Mouse (Mus musculus): ENCODE measurements at regions not wholly inside any gene's neighbourhood (a gene's known extent, or its start where the extent isn't known, plus 50 kb on each side); places are given as distances from the start of the nearest gene placed in this dataset.
A peak's percentile ranks its signal among the peaks of the same experiment; 100 is the strongest.

DNA sequence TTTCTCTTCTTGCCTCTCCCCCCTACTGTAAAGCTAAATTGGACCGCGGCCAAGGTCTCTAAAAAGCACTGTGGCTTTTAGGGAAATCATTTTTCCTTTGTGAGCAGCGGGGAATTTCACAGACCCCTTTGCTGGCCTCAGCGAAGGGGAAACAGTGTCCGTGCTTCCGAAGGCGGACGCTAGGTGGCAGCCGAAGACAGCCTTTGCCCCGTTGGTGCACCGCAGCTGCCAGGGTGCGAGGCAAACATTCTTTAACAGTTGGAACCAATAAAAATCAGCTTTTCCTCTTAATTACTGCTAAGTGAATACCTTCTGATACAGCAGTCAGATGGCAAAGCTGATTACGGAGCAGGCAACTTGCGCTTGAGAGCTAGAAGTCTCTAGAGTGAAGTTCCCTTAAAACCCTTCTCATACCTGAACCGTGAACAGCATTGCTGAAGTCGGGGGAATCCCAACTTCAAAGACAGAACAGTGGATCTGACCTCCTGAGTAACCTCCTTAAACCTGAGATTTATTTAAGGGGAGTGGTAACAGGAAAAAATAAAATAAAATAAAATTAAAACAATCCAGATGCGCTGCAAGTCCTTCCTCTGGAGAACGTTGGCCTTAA lies 263.7 kb upstream of the Adamts16 start:
- Histone ChIP-seq H3K9ac (no peak overlapping the region), H3K27me3 (no peaks in the 10 kb centered on the region; the same call in 1 of the 2 replicates), H3K4me2 (peak overlapping the region; percentile 61), H3K4me3 (peak overlapping the region; percentile 30), H3K4me1 (replicated peaks) (no peaks in the 10 kb centered on the region), H3K9me3 (replicated peaks) (no peaks in the 10 kb centered on the region), H3K27ac (no peak overlapping the region), H3K36me3 (no peaks in the 10 kb centered on the region)
- 16% methylated on average over 18 of the region's 18 CpGs for WGBS
- ATAC-seq (replicated peaks; ENCODE audit: insufficient number of reproducible peaks, insufficient read depth, low FRiP score, low read depth), result no peak

DNA sequence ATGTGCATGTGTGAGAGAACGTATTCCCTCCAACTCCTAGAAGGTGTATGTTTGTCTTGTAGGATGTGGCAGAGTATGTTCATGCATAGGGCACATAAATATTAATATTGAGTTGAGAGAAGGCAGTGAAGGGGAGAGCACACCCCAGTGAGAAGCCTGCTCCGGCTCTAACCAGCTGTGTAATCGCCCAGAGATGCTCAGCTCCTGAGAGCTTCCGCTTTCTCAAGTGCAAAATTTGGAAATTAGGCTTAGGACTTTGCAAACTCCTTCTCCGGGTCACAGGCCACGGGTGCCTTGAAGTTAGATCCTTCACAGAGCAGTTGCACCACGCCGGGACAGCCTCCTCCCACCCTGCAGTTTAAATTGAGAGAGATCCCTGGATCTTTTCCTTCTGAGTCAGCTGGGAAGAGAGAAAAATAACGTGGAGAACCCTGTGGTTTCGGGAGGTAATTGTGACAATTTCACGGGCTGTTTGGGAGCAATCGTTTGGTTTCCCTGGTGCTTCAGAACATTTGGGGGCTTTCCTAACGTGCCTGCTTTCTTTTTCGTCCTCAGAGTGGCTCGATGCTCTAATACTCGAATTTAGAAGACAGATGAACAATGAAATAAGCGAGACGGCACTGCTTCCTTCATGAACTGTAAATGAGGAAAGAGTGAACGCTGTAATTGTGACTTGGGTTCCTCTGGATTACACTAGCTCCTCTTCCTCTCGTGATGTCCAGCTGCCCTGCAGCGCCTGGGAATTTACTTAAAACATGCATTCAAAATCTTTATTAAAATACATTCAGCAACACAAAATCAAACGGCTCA lies 263.0 kb upstream of the Adamts16 start:
- Histone ChIP-seq H3K4me1 (replicated peaks) (no peaks in the 10 kb centered on the region), H3K36me3 (no peaks in the 10 kb centered on the region), H3K27me3 (no peaks in the 10 kb centered on the region; the same call in 1 of the 2 replicates), H3K27ac (no peak overlapping the region), H3K9me3 (replicated peaks) (no peaks in the 10 kb centered on the region), H3K4me2 (peak overlapping the region; percentile 61), H3K4me3 (peak overlapping the region; percentile 30), H3K9ac (0 out of 2 replicates have a peak overlapping the region, but pooled peaks have one; percentile 9)
- no peak for ATAC-seq (replicated peaks; ENCODE audit: insufficient number of reproducible peaks, insufficient read depth, low FRiP score, low read depth)
- 34% methylated on average over 22 of the region's 22 CpGs for WGBS

DNA sequence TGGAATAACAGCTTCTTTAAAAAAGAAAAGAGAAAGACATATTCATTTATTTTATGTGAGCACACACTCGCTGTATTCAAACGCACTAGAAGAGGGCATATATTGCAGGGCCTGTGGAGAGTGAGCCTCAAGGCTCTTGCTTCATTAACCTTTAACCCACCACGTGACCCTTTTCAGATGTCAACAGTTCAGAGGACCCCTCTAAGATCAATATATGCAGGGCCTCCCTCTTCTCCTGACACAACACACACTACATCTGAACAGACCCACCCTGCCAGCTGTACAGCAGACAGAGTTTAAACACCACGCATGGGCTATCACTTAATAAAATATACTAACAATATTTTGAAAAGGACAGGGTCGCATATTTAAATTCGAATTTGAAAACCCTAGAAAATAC lies 242.7 kb upstream of the Adamts16 start:
- H3K27me3 ChIP-seq, result no peaks in the 10 kb centered on the region
- H3K4me2 ChIP-seq, result no peak overlapping the region
- no peak for ATAC-seq (replicated peaks; ENCODE audit: insufficient number of reproducible peaks, insufficient read depth, low FRiP score, low read depth)
- no peak overlapping the region for H3K27ac ChIP-seq
- H3K36me3 ChIP-seq, result no peaks in the 10 kb centered on the region
- H3K4me1 ChIP-seq (replicated peaks), result no peaks in the 10 kb centered on the region
- 72% methylated on average over 6 of the region's 6 CpGs for WGBS
- no peak overlapping the region for H3K9ac ChIP-seq
- H3K9me3 ChIP-seq (replicated peaks), result no peaks in the 10 kb centered on the region
- H3K4me3 ChIP-seq, result no peak overlapping the region

DNA sequence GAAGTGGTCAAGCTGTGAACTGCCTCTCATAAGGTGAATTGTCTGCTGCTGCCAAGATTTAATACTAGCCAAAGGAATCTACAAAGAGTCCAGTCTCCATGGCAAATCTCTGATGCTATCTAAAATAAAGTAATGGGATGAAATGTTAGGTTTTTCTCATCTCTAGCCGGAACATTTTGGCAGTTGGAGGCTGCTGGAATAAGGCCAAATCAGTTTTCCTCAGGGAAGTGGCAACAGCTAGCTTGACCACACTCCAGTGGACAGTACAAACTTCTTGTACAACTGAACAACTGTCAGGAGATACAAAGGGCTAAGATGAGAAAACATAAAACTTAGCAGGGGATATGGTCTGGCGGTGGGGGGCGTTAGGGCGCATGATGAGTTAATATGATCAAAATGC lies 234.3 kb upstream of the Adamts16 start:
- Histone ChIP-seq H3K4me1 (replicated peaks) (no peaks in the 10 kb centered on the region), H3K9me3 (replicated peaks) (no peaks in the 10 kb centered on the region), H3K27me3 (no peaks in the 10 kb centered on the region), H3K9ac (no peak overlapping the region), H3K36me3 (no peaks in the 10 kb centered on the region), H3K4me2 (no peak overlapping the region), H3K4me3 (no peak overlapping the region), H3K27ac (no peak overlapping the region)
- WGBS, result 71% methylated on average over 4 of the region's 4 CpGs
- no peak for ATAC-seq (replicated peaks; ENCODE audit: insufficient number of reproducible peaks, insufficient read depth, low FRiP score, low read depth)

DNA sequence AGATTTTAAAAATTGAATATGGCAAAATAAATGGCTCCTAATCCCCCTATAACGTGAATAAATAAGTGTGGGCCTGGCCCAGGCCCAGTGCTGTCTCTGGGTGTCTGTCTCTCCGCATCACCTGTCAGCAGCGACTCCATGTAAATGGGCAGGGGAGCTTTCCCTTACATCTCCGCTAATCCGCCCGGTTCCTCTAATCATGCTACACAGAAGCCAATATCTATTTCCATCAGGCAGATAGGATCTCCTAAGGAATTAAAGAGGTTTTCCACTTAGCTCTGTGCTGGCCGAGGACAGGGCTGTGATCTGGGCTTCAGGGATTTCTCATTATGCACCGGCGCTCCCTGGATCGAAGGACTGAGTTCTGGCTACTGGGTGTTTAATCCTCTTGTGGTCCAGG lies 232.4 kb upstream of the Adamts16 start:
- Histone ChIP-seq H3K4me3 (no peak overlapping the region), H3K9ac (no peak overlapping the region), H3K4me1 (replicated peaks) (no peaks in the 10 kb centered on the region), H3K27me3 (no peaks in the 10 kb centered on the region), H3K36me3 (no peaks in the 10 kb centered on the region), H3K4me2 (no peak overlapping the region), H3K27ac (no peak overlapping the region), H3K9me3 (replicated peaks) (no peaks in the 10 kb centered on the region)
- 69% methylated on average over 10 of the region's 10 CpGs for WGBS
- ATAC-seq (replicated peaks; ENCODE audit: insufficient number of reproducible peaks, insufficient read depth, low FRiP score, low read depth), result no peak

DNA sequence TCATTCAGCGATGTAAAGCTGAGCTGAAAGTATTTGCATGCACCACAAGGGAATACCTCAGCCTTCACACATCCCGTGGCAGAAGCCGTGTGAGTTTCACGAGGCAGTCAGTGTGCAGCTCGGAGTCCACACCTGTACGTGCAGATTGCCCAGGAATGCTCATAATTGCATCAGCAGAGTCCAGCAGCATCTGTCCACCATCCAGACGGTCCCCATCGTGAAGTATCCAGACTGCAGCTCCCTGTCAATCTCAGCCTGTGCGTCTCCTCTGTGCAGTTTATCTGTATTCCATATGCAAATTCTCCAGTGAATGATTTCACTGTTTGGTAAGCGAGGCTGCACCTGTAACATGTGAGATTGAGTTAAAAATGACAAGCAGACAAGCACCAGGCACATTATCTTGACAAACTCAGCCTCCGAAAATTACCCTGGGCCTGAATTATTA lies 227.2 kb upstream of the Adamts16 start:
- H3K27ac ChIP-seq, result no peak overlapping the region
- no peak overlapping the region for H3K9ac ChIP-seq
- no peaks in the 10 kb centered on the region for H3K27me3 ChIP-seq
- no peaks in the 10 kb centered on the region for H3K36me3 ChIP-seq
- H3K4me3 ChIP-seq, result no peak overlapping the region
- WGBS, result 51% methylated on average over 11 of the region's 11 CpGs
- no peaks in the 10 kb centered on the region for H3K4me1 ChIP-seq (replicated peaks)
- no peak overlapping the region for H3K4me2 ChIP-seq
- no peaks in the 10 kb centered on the region for H3K9me3 ChIP-seq (replicated peaks)
- no peak for ATAC-seq (replicated peaks; ENCODE audit: insufficient number of reproducible peaks, insufficient read depth, low FRiP score, low read depth)

DNA sequence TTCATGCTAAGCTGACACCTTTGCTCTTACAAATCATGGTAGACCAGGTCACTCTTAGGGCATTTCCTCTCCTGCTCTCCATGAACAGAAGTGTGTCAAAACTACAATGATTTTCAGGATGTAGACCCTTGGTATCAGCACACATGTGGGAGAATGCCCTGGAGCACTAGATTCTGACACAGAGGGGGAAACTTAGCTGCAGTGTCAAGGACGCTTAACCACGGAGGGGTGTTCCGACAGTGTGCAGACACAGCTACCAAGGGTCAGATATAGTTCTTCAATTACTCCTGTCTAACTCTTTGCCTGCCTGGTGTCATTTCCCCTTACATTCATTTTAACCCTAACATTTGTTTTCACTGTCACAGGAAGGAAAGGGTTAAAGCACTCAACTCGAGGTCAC lies 226.4 kb upstream of the Adamts16 start:
- no peak for ATAC-seq (replicated peaks; ENCODE audit: insufficient number of reproducible peaks, insufficient read depth, low FRiP score, low read depth)
- no peak overlapping the region for H3K27ac ChIP-seq
- H3K9ac ChIP-seq, result no peak overlapping the region
- no peaks in the 10 kb centered on the region for H3K4me1 ChIP-seq (replicated peaks)
- WGBS, result 29% methylated on average over 4 of the region's 4 CpGs
- no peaks in the 10 kb centered on the region for H3K36me3 ChIP-seq
- no peaks in the 10 kb centered on the region for H3K9me3 ChIP-seq (replicated peaks)
- no peak overlapping the region for H3K4me3 ChIP-seq
- no peaks in the 10 kb centered on the region for H3K27me3 ChIP-seq
- H3K4me2 ChIP-seq, result no peak overlapping the region

DNA sequence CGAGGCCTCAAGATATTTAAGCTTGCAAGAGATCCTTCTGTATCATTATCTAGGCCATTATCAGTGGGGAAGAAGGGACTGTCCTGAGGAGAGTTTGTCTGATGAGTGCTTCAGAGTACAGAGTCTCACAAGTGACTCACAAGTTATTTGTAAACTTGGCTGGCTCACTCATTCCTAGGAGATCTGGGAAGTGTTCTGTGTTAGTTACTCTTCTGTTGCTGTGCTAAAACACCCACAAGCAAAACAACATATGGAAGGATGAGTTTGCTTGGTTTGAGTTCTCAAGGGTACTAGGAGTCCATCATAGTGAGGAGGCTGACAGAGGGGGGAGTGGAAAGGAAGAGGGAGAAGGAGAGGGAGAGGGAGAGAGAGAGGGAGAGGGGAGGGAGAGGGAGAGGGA lies 224.0 kb upstream of the Adamts16 start:
- Histone ChIP-seq H3K27me3 (no peaks in the 10 kb centered on the region), H3K9me3 (replicated peaks) (no peaks in the 10 kb centered on the region), H3K9ac (no peak overlapping the region), H3K36me3 (no peaks in the 10 kb centered on the region), H3K4me1 (replicated peaks) (no peaks in the 10 kb centered on the region), H3K4me2 (no peak overlapping the region), H3K4me3 (no peak overlapping the region), H3K27ac (no peak overlapping the region)
- no peak for ATAC-seq (replicated peaks; ENCODE audit: insufficient number of reproducible peaks, insufficient read depth, low FRiP score, low read depth)
- 58% methylated on average over 1 of the region's 1 CpGs for WGBS

DNA sequence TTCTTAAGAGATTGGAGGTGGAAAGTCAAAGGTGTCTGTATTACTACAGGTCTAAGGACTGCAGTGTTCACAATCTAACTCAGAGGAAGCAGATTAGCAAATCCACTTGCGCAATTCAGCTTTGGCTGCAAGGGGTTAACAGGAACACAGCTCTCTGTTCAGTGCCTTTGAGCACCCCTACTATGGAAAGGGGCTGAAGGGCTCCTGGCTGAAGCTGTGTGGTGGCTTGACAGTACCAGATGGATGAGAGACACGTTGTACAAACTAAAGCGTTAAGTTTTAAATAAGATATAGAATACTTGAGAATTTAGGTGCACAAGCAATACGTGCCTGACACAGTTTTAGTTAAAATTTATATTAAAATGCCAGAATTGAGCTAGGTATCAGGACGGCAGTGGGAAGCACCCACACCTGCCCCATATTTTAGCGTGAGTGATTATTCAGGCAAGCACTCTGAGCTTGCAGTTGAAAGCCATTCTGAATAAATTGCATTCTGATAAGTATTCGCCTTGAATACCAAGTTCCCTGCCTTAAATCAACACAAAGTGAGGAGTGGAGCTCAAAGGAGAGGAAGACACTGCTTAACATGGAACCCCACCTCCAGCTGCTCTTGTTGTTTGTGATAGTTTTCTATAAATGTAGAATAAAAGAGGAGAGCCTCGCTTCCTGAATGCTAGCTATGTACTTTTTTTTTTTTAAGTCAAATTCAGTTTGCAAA lies 223.1 kb upstream of the Adamts16 start:
- H3K9ac ChIP-seq, result no peak overlapping the region
- no peaks in the 10 kb centered on the region for H3K4me1 ChIP-seq (replicated peaks)
- H3K4me3 ChIP-seq, result no peak overlapping the region
- no peaks in the 10 kb centered on the region for H3K27me3 ChIP-seq
- no peak overlapping the region for H3K27ac ChIP-seq
- H3K4me2 ChIP-seq, result no peak overlapping the region
- ATAC-seq (replicated peaks; ENCODE audit: insufficient number of reproducible peaks, insufficient read depth, low FRiP score, low read depth), result no peak
- 69% methylated on average over 8 of the region's 8 CpGs for WGBS
- no peaks in the 10 kb centered on the region for H3K9me3 ChIP-seq (replicated peaks)
- no peaks in the 10 kb centered on the region for H3K36me3 ChIP-seq

DNA sequence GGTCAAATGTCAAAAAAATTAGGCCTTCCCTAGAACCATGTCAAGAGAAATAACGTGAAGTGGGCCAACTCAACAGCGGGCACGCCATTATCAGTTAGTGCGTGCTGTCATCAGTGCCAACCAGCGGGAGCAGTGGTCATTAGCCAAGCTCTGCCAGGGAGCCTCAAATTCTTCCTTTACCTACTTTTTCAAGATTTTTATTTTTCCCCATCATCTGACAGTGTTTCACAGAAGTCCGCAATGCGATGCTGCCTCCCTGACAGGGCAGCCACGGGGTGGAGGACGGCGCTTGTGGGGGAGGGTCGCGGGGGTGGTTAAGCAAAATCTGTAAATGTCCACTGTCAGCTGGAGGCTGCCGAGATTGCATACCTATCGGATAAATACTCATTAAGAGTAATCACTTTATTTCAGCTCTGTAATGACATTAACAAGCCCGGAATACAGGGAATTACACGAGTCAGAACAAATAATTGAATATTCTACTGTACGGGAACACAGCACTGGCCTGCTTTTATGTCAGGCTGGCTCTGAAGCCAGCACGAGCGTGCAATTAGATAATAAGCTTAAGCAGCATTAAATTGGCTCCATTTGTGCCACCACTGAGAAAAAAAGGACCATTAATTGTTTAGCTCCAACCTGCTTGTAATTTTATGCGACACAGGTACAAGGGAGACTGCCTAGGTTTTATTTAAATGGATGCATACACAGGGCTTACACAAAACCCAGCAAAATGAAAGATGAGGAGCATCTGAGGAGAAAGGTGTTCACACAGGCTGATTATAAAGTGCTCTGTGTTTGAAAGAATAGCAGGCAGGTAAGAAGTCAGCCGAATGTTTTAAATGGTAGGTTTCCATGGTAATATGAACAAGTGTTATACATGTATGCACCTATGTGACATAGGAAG lies 212.0 kb upstream of the Adamts16 start:
- Histone ChIP-seq H3K4me2 (no peak overlapping the region), H3K27ac (no peak overlapping the region), H3K9ac (no peak overlapping the region), H3K27me3 (no peaks in the 10 kb centered on the region), H3K9me3 (replicated peaks) (no peaks in the 10 kb centered on the region), H3K4me3 (no peak overlapping the region), H3K36me3 (no peaks in the 10 kb centered on the region), H3K4me1 (replicated peaks) (no peaks in the 10 kb centered on the region)
- ATAC-seq (replicated peaks; ENCODE audit: insufficient number of reproducible peaks, insufficient read depth, low FRiP score, low read depth), result no peak
- 81% methylated on average over 21 of the region's 21 CpGs for WGBS

DNA sequence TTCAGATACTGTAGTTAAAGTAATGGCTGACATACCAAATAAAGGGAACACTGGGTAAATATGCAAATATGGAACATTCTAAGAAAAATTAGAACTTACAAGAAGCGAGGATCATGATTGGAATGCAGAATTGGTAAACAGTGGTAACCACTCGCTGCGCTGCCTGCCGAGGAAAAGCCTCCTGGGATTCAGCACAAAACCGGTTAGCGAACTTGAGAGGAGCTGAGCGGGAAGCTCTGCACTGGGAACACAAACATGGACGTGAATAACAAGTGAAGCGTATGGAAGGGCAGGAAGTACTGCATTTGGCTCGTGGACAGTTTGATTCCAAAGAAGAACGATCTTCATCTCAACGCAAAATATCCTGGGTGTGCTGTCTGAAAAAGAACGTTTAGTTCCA lies 209.0 kb upstream of the Adamts16 start:
- Histone ChIP-seq H3K4me3 (no peak overlapping the region), H3K27ac (no peak overlapping the region), H3K4me2 (no peak overlapping the region; the same call in 1 of the 2 replicates), H3K9ac (no peak overlapping the region), H3K27me3 (no peaks in the 10 kb centered on the region), H3K4me1 (replicated peaks) (no peaks in the 10 kb centered on the region), H3K36me3 (no peaks in the 10 kb centered on the region), H3K9me3 (replicated peaks) (no peaks in the 10 kb centered on the region)
- no peak for ATAC-seq (replicated peaks; ENCODE audit: insufficient number of reproducible peaks, insufficient read depth, low FRiP score, low read depth)
- 47% methylated on average over 13 of the region's 13 CpGs for WGBS
